12 mouse cellular contexts compared by ENCODE assay signal in the genomic region with DNA sequence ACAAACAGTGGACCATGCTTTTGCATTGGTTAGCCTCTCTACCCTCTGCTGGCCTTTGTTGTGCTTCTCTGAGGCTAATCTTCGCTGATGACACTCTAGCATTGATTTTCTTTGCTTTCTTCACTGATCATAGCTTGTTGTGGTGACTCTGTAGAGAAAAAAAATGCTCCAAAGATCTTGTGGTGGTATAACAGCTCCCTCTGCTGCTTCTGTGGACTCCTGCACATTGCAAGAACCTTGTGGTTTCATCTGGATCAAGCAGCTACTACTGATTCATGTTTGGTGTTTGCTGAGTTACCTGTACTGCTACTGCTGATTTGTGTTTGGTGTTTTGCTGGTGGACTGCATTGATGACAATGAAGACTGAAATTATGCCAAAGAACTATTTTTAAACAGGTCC.
DNase-seq lines count a peak whose midpoint lies in the region; ATAC-seq and TF ChIP-seq lines count a peak whose summit lies in the region.
"Had no signal": no experiment of that assay in that cellular context is flagged by ENCODE, and none has a peak within 500 bp of the region (broad histone marks: within the 10 kb centered on the region; RNA-seq: fewer than 3 reads in every experiment).

No protein-coding gene starts in this region.

- no peak overlapping the region for H3K4me2 ChIP-seq in forebrain, embryonic 14.5 days (ENCODE audit: low read length)
- H3K4me2 ChIP-seq in forebrain, embryonic 15.5 days (replicated peaks) = no peak overlapping the region
- H3K4me2 ChIP-seq in liver, embryonic 12.5 days = no peak overlapping the region
- H3K4me2 ChIP-seq: heart, embryonic 13.5 days; lung, embryonic 15.5 days had no signal

- WGBS in forebrain, embryonic 14.5 days = 45% methylated on average over 1 of the region's 1 CpGs
- 52% methylated on average over 1 of the region's 1 CpGs for WGBS in forebrain, embryonic 15.5 days
- 3% methylated on average over 1 of the region's 1 CpGs for WGBS in liver, adult 2 months
- 17% methylated on average over 1 of the region's 1 CpGs for WGBS in liver, embryonic 12.5 days (ENCODE audit: insufficient replicate concordance)

- no peak for TF ChIP-seq POLR2A in liver, adult 2 months (IDR thresholded peaks at IDR 0.05; ENCODE audit: extremely low read depth, insufficient read depth, low read length)

- no peak for TF ChIP-seq CTCF in liver, adult 2 months (IDR thresholded peaks at IDR 0.05; ENCODE audit: low read depth, low read length)
- no peak; the same call in 1 of the 2 replicates for TF ChIP-seq CTCF in gastrocnemius, adult 2 months (IDR thresholded peaks at IDR 0.05)

- no peak overlapping the region for H3K4me3 ChIP-seq in forebrain, embryonic 14.5 days (ENCODE audit: low read depth, low read length)
- H3K4me3 ChIP-seq in forebrain, embryonic 15.5 days = no peak overlapping the region
- no peak overlapping the region for H3K4me3 ChIP-seq in liver, adult 2 months (ENCODE audit: insufficient read depth, low read depth, low read length)
- no peak overlapping the region for H3K4me3 ChIP-seq in liver, embryonic 12.5 days
- H3K4me3 ChIP-seq in gastrocnemius, adult 2 months = no peak overlapping the region
- H3K4me3 ChIP-seq: forebrain, embryonic 10.5 days; heart, embryonic 13.5 days; lung, embryonic 15.5 days; myocyte had no signal

- no peak overlapping the region for H3K27ac ChIP-seq in forebrain, embryonic 14.5 days (ENCODE audit: low read depth, low read length)
- no peak overlapping the region for H3K27ac ChIP-seq in forebrain, embryonic 15.5 days (replicated peaks)
- no peak overlapping the region for H3K27ac ChIP-seq in liver, adult 2 months (replicated peaks; ENCODE audit: insufficient read depth, low read depth, low read length)
- no peak overlapping the region for H3K27ac ChIP-seq in liver, embryonic 12.5 days
- H3K27ac ChIP-seq in gastrocnemius, adult 2 months = no peak overlapping the region
- H3K27ac ChIP-seq: forebrain, embryonic 10.5 days; heart, embryonic 13.5 days; lung, embryonic 15.5 days had no signal

- intact Hi-C loops in gastrocnemius, adult 2 months (cut with DNase I) = no loop called here

- H3K79me2 ChIP-seq in liver, adult 2 months (ENCODE audit: control insufficient read depth, insufficient read depth, low read length) = no peaks in the 10 kb centered on the region

- H3K36me3 ChIP-seq in forebrain, embryonic 14.5 days (ENCODE audit: control insufficient read depth, insufficient read depth, low read length) = no peaks in the 10 kb centered on the region
- no peaks in the 10 kb centered on the region for H3K36me3 ChIP-seq in forebrain, embryonic 15.5 days
- H3K36me3 ChIP-seq in liver, adult 2 months (ENCODE audit: control insufficient read depth, insufficient read depth, low read length) = no peaks in the 10 kb centered on the region
- no peaks in the 10 kb centered on the region for H3K36me3 ChIP-seq in liver, embryonic 12.5 days
- H3K36me3 ChIP-seq: forebrain, embryonic 10.5 days; heart, embryonic 13.5 days; lung, embryonic 15.5 days had no signal

- no peak overlapping the region for H3K9ac ChIP-seq in forebrain, embryonic 14.5 days (ENCODE audit: low read length)
- H3K9ac ChIP-seq in forebrain, embryonic 15.5 days (replicated peaks) = no peak overlapping the region
- H3K9ac ChIP-seq in liver, adult 2 months (ENCODE audit: low read depth, low read length) = no peak overlapping the region
- H3K9ac ChIP-seq in liver, embryonic 12.5 days = no peak overlapping the region
- H3K9ac ChIP-seq: heart, embryonic 13.5 days; lung, embryonic 15.5 days had no signal

- no peaks in the 10 kb centered on the region for H3K27me3 ChIP-seq in forebrain, embryonic 14.5 days (replicated peaks; ENCODE audit: control insufficient read depth, insufficient read depth, low read length)
- no peaks in the 10 kb centered on the region for H3K27me3 ChIP-seq in forebrain, embryonic 15.5 days
- no peaks in the 10 kb centered on the region for H3K27me3 ChIP-seq in liver, adult 2 months (ENCODE audit: control insufficient read depth, insufficient read depth, low read length)
- H3K27me3 ChIP-seq in liver, embryonic 12.5 days (replicated peaks) = no peaks in the 10 kb centered on the region
- H3K27me3 ChIP-seq: heart, embryonic 13.5 days; lung, embryonic 15.5 days had no signal

- no peaks in the 10 kb centered on the region for H3K4me1 ChIP-seq in forebrain, embryonic 14.5 days (ENCODE audit: control insufficient read depth, insufficient read depth, low read length)
- no peaks in the 10 kb centered on the region for H3K4me1 ChIP-seq in forebrain, embryonic 15.5 days
- H3K4me1 ChIP-seq in liver, adult 2 months (ENCODE audit: control insufficient read depth, insufficient read depth, low read length) = no peaks in the 10 kb centered on the region
- H3K4me1 ChIP-seq in liver, embryonic 12.5 days = no peaks in the 10 kb centered on the region
- H3K4me1 ChIP-seq: forebrain, embryonic 10.5 days; heart, embryonic 13.5 days; lung, embryonic 15.5 days had no signal

- no peaks in the 10 kb centered on the region for H3K9me3 ChIP-seq in forebrain, embryonic 14.5 days (replicated peaks; ENCODE audit: control insufficient read depth, low read length)
- no peaks in the 10 kb centered on the region for H3K9me3 ChIP-seq in forebrain, embryonic 15.5 days
- no peaks in the 10 kb centered on the region for H3K9me3 ChIP-seq in liver, embryonic 12.5 days (replicated peaks)
- H3K9me3 ChIP-seq: forebrain, embryonic 10.5 days; heart, embryonic 13.5 days; lung, embryonic 15.5 days had no signal

- peak; percentile 17 for DNase-seq in forebrain, embryonic 14.5 days (ENCODE audit: low spot score)
- peak; percentile 40 for DNase-seq in liver, adult 2 months (ENCODE audit: extremely low read depth, low read depth, low spot score)
- DNase-seq in brain, adult 2 months (ENCODE audit: low read depth, low spot score) = peak; percentile 76
- peak; percentile 16 for DNase-seq in retina, postnatal 1 day
- DNase-seq in adrenal gland, postnatal 14 days = no peak
- no peak for DNase-seq in gastrocnemius, adult 2 months

- ATAC-seq in forebrain, embryonic 14.5 days = no peak
- ATAC-seq in forebrain, embryonic 15.5 days (replicated peaks) = no peak
- ATAC-seq in liver, embryonic 12.5 days = no peak

Comparison
In these comparisons a context has a peak if more than half of its experiments do, and no peak if none do; other contexts are left out.
1. DNase-seq: peak in forebrain, embryonic 14.5 days (single experiment), liver, adult 2 months (single experiment), brain, adult 2 months (single experiment) and retina, postnatal 1 day (single experiment); none in adrenal gland, postnatal 14 days (single experiment) and gastrocnemius, adult 2 months (single experiment).